Mouse (Mus musculus) forebrain, embryonic 13.5 days (tissue): ENCODE data around the gene Tmem186. TPM values are rescaled to one million over a fixed set of nuclear protein-coding genes. Genes with fewer than 3 reads are reported as not detected.
A peak's percentile ranks its signal among the peaks of the same experiment; 100 is the strongest.

Experiments used
- ATAC-seq: fragments of 200-750 bp; cut with Nextera tagmentation; 2 replicates; pipeline ENCODE4 v1.8.0; 2017
- H3K27ac ChIP-seq: fragments of 300-500 bp; sonication (generic); 2 replicates; pipeline ENCODE4 v1.5.1; 2015; ENCODE audit warnings: inconsistent platforms, mild to moderate bottlenecking, moderate library complexity
- H3K27me3 ChIP-seq: fragments of 300-500 bp; sonication (generic); 2 replicates; pipeline ENCODE4 v1.6.1; 2015; ENCODE audit warnings: mild to moderate bottlenecking, inconsistent platforms
- H3K36me3 ChIP-seq: fragments of 300-500 bp; sonication (generic); 2 replicates; pipeline ENCODE4 v1.6.1; 2015; ENCODE audit warnings: mild to moderate bottlenecking, inconsistent platforms; ENCODE audit not compliant: poor library complexity, severe bottlenecking
- H3K4me1 ChIP-seq: fragments of 300-500 bp; sonication (generic); 2 replicates; pipeline ENCODE4 v1.6.1; 2015; ENCODE audit warnings: inconsistent platforms
- H3K4me2 ChIP-seq: fragments of 300-500 bp; sonication (generic); 2 replicates; pipeline ENCODE4 v1.6.1; 2015; ENCODE audit warnings: inconsistent platforms, mild to moderate bottlenecking, moderate library complexity
- H3K4me3 ChIP-seq: fragments of 300-500 bp; sonication (generic); 2 replicates; pipeline ENCODE4 v1.5.1; 2015; ENCODE audit warnings: mild to moderate bottlenecking, inconsistent platforms
- H3K9ac ChIP-seq: fragments of 300-500 bp; sonication (generic); 2 replicates; pipeline ENCODE4 v1.6.1; 2015; ENCODE audit warnings: mild to moderate bottlenecking, inconsistent platforms
- H3K9me3 ChIP-seq: fragments of 300-500 bp; sonication (generic); replicated peaks from 2 replicates; pipeline ENCODE4 v1.6.1; 2016; ENCODE audit warnings: inconsistent platforms
- WGBS: fragments of 180-500 bp; shearing (Covaris S2); methylation state at CpG from one replicate; pipeline ENCODE4 v1.1.7; 2015; 5-methylcytosine and 5-hydroxymethylcytosine counted together
- polyA plus RNA-seq: library from polyadenylated mRNA; unstranded; fragments of >200 nt; fragmentation: Nextera tagmentation; extraction: Ambion mirVana; gene quantifications from 2 replicates; pipeline ENCODE4 v1.2.1, GENCODE M21; 2015

The Tmem186 gene
- polyA plus RNA-seq, 1 experiment from 2014 or later: 22.9 TPM

DNA sequence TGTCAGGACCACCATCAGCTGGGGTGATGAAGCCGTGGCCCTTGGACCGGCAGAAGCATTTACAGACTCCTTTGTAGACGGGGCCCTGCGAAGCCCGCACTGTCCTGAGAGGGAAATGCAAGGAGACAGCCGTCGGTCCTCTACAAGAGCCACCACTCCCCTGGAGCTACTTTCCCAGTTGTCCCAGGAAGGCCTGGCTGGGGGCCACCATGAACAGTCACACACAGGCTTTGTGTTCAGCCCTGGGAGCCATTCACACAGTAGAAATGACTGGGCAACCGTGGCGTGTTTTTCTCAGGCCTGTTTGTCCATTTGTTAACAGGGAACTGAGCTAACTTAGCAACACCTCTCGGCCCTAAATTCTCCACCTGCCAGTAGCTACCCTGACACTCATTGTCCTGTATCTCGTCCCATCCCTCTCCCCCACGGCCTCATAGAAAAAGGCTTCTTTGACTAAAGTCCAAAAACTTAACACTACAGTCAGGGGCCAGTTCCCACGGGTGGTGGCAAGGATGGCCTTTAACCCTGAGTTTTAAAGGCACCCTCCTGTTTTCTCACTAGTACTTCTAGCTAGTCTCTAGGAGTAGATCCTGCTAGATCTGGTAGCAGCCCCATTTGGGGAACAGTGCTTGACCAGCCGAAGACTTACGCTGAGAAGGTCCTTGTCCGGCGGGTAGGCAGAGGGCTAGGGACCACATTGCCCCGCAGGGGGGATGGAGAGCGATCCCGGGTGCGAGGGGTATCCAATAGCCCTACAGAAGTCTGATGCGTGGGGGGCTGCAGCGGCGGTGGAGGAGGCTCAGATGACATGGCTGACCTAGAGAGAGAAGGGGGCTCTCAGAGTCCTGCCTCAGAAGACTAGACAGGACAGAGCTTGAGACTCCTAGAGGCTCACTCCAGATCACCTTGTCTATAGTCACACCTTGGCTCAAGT lies 26.4 kb upstream of the Tmem186 start:
- ATAC-seq: no peak
- Histone ChIP-seq H3K27ac (no peak overlapping the region), H3K4me2 (no peak overlapping the region), H3K4me3 (no peak overlapping the region), H3K27me3 (no peaks in the 10 kb centered on the region), H3K9ac (no peak overlapping the region), H3K9me3 (no peaks in the 10 kb centered on the region), H3K36me3 (peaks cover 64% of the 10 kb centered on the region), H3K4me1 (peaks cover 27% of the 10 kb centered on the region)
- 84% methylated on average over 24 of the region's 24 CpGs for WGBS

DNA sequence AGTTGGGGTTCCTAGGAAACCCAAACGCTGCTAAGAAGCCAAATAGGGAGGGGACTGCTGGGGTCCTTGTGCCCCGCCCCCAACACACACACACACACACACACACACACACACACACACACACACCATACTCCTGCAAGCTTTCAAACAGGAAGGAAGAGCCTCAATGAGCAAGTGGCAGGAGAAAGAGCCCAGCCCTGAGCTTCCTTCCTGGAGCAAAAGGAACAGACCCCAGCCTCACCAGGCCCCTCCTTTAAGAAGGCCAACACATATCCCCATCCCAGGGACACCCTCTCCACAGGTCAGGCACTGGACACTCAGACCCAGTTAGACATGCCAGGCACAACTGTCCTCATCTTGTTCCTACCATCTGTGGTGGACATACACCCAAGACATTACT lies 25.5 kb upstream of the Tmem186 start:
- Histone ChIP-seq H3K4me2 (no peak overlapping the region), H3K27ac (no peak overlapping the region), H3K27me3 (no peaks in the 10 kb centered on the region), H3K9ac (no peak overlapping the region), H3K9me3 (no peaks in the 10 kb centered on the region), H3K4me3 (no peak overlapping the region), H3K36me3 (peaks cover 72% of the 10 kb centered on the region), H3K4me1 (peaks cover 19% of the 10 kb centered on the region)
- WGBS: 85% methylated on average over 2 of the region's 2 CpGs
- no peak for ATAC-seq

DNA sequence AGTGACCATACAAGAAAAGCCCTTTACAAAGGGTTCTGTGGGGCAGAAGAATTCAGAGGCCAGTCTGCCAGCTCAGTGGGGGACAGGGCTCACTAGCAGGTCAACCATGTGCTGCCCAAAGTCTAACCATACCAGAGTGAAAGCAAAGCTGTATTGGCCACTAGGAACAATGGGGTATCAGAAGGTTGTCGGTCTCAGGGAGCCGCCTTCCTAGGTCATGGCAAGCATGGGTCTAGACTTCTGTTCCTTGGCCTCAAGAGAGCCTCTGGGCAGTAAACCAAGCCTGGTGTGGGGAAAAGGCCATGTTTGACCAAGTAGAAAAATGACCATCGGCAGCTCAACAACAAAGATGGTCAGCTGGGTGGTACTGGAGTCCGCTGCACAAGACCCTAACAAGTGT lies 21.3 kb upstream of the Tmem186 start:
- Histone ChIP-seq H3K36me3 (peaks cover 86% of the 10 kb centered on the region), H3K9me3 (no peaks in the 10 kb centered on the region), H3K27me3 (no peaks in the 10 kb centered on the region), H3K9ac (no peak overlapping the region), H3K4me2 (no peak overlapping the region), H3K4me3 (no peak overlapping the region), H3K4me1 (no peaks in the 10 kb centered on the region), H3K27ac (no peak overlapping the region)
- WGBS: 78% methylated on average over 4 of the region's 4 CpGs
- ATAC-seq: no peak

DNA sequence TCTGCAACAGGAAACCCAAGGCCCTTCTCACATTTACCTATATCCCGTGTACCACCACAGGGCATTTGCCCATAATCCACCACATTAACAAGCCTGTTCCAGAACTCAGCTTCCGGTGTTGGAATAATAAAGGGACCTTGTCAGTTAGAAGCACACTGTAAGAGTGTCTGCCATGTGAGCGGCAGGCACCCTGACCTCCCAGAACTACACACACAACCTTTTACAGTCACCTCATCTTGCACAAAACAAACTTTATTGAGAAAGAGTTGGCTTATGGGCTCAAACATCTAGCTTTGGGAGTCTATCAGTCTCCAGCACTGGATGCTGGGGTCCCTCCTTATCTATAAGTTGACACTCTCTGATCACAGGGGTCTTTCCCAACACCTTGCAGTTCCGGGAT lies 20.8 kb upstream of the Tmem186 start:
- Histone ChIP-seq H3K9me3 (no peaks in the 10 kb centered on the region), H3K27ac (no peak overlapping the region), H3K27me3 (no peaks in the 10 kb centered on the region), H3K4me3 (no peak overlapping the region), H3K4me1 (no peaks in the 10 kb centered on the region), H3K4me2 (no peak overlapping the region), H3K36me3 (peaks cover 86% of the 10 kb centered on the region), H3K9ac (no peak overlapping the region)
- ATAC-seq: no peak
- 80% methylated on average over 4 of the region's 4 CpGs for WGBS

DNA sequence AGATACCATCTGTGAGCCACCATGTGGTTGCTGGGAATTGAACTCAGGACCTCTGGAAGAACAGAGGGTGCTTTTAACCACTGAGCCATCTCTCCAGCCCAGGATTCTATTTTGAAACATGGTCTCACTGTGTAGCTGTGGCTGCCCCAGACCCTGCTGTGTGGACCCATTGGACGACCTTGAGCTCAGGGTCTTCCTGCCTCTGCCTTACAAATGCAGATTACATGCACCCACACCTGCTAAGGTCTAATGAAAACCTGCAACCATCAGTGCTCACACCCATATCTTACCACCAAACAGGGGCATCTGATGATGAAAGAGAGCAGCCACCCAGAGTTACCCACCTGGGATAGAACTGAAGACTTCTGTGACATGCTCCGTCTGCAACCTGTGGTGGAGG lies 18.7 kb upstream of the Tmem186 start:
- no peaks in the 10 kb centered on the region for H3K27me3 ChIP-seq
- no peak overlapping the region for H3K9ac ChIP-seq
- H3K4me2 ChIP-seq: no peak overlapping the region
- WGBS: 89% methylated on average over 2 of the region's 2 CpGs
- H3K4me3 ChIP-seq: no peak overlapping the region
- H3K36me3 ChIP-seq: peaks cover 84% of the 10 kb centered on the region
- ATAC-seq: no peak
- H3K27ac ChIP-seq: no peak overlapping the region
- no peaks in the 10 kb centered on the region for H3K4me1 ChIP-seq
- H3K9me3 ChIP-seq: no peaks in the 10 kb centered on the region

DNA sequence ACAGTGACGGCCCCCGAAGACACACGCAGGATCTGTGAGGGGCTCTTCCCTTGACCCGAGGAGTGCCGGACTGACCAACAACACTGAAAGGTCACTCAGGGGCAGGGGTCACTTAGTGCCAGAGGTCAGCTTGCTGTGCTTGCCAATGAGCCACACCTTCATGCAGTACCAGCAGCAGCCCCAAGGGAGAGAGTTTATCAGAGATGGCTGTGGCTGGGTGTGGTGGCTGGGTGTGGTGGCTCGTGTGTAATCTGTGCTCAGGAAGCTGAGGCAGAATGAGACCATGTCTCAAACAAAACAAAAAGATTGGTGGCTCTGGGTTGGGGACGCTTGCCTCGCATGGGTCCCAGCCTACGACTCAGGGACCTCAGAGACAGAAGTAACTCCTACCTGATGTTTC lies 18.1 kb upstream of the Tmem186 start:
- H3K4me1 ChIP-seq: no peaks in the 10 kb centered on the region
- no peak for ATAC-seq
- no peak overlapping the region for H3K27ac ChIP-seq
- H3K4me3 ChIP-seq: no peak overlapping the region
- WGBS: 93% methylated on average over 9 of the region's 9 CpGs
- H3K36me3 ChIP-seq: peaks cover 85% of the 10 kb centered on the region
- no peak overlapping the region for H3K9ac ChIP-seq
- no peaks in the 10 kb centered on the region for H3K27me3 ChIP-seq
- H3K9me3 ChIP-seq: no peaks in the 10 kb centered on the region
- H3K4me2 ChIP-seq: no peak overlapping the region

DNA sequence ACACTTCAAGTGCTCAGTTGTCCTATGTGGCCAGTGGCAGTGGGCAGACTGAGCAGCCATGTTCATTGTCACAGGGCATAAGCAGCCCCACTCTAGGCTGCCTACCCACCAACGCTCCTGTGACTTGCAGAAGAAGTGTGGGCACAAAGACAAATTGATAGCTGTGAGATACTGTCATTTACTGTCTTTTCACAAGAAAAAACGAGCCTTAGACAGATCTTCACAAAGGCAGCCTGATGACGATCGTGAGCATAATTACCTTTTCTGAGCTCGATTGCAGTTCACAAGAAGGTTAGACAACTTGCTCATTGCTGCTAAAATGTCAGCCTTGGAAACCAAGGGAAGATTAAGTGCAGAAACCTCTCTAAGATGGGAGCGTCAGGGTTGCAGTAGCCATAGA lies 17.6 kb upstream of the Tmem186 start:
- WGBS: 89% methylated on average over 6 of the region's 6 CpGs
- no peak overlapping the region for H3K27ac ChIP-seq
- no peak overlapping the region for H3K4me2 ChIP-seq
- H3K4me1 ChIP-seq: no peaks in the 10 kb centered on the region
- H3K36me3 ChIP-seq: peaks cover 84% of the 10 kb centered on the region
- no peak overlapping the region for H3K4me3 ChIP-seq
- H3K9ac ChIP-seq: no peak overlapping the region
- no peaks in the 10 kb centered on the region for H3K27me3 ChIP-seq
- ATAC-seq: no peak
- no peaks in the 10 kb centered on the region for H3K9me3 ChIP-seq

DNA sequence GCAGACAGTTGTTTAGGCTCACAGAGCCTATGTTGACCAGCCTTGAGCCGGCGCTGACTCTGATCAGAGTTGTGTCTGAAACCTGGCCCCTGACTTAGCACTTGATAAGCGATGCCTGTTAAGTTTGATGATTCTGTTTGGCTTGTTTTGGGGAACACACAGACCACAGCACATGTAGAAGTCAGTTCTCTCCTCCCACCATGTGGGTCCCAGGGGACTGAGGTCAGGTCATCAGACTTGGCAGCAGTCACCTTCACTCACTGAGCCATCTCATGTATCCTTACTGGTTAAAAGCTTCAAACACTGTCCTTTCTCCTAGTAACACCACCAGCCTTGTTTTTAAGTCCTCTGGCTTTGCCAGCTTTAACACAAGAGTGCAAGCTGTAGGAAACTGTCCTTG lies 12.5 kb upstream of the Tmem186 start:
- Histone ChIP-seq H3K36me3 (peaks cover 84% of the 10 kb centered on the region), H3K27ac (no peak overlapping the region), H3K4me3 (no peak overlapping the region), H3K4me1 (no peaks in the 10 kb centered on the region), H3K27me3 (no peaks in the 10 kb centered on the region), H3K9me3 (no peaks in the 10 kb centered on the region), H3K4me2 (no peak overlapping the region), H3K9ac (no peak overlapping the region)
- no peak for ATAC-seq
- WGBS: 100% methylated on average over 3 of the region's 3 CpGs

DNA sequence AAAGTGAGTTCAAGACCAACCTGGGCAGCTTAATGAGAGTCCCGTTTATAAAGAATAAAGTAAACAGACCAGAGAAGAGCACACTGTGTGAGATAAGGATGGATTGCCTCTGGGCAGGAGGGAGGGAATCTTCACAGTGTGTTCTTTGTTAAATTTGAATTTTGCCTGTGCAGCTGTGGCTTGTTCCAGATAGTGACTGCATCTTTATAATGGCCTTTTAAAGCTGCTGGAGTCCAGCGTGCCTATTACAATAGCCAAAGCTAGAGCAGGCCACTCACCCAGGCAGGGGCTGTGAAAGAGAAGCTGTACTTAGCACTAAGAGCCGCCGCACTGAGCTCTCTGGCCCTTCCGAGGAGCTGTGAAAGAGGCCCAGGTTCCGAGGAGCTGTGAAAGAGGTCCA lies 8.0 kb upstream of the Tmem186 start:
- Histone ChIP-seq H3K27ac (no peak overlapping the region), H3K4me1 (no peaks in the 10 kb centered on the region), H3K9ac (no peak overlapping the region), H3K36me3 (peaks cover 82% of the 10 kb centered on the region), H3K27me3 (no peaks in the 10 kb centered on the region), H3K4me3 (no peak overlapping the region), H3K9me3 (no peaks in the 10 kb centered on the region), H3K4me2 (no peak overlapping the region)
- 84% methylated on average over 6 of the region's 6 CpGs for WGBS
- no peak for ATAC-seq

DNA sequence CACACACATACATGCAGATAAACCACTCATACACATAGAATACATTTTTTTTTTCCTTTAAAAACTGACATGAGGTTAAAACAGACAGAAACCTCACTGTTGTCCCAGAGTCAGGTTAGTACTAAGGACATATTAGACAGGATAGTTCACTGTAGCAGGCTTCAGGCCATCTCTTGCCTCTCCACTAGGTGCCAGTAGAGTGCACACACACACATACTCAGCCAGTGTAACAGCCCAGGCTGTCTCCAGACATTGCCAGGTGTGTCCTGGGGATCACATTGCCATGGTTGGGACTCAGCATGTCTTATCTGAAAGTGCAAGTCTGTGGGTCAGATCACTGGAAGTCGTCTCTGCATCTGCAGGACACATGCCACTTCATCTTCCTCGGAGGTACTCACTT lies 6.3 kb upstream of the Tmem186 start:
- WGBS: 73% methylated on average over 2 of the region's 2 CpGs
- Histone ChIP-seq H3K4me1 (peaks cover 5% of the 10 kb centered on the region), H3K27me3 (no peaks in the 10 kb centered on the region), H3K4me2 (no peak overlapping the region), H3K27ac (no peak overlapping the region), H3K9me3 (no peaks in the 10 kb centered on the region), H3K36me3 (peaks cover 66% of the 10 kb centered on the region), H3K9ac (no peak overlapping the region), H3K4me3 (no peak overlapping the region)
- peak; percentile 79 for ATAC-seq

DNA sequence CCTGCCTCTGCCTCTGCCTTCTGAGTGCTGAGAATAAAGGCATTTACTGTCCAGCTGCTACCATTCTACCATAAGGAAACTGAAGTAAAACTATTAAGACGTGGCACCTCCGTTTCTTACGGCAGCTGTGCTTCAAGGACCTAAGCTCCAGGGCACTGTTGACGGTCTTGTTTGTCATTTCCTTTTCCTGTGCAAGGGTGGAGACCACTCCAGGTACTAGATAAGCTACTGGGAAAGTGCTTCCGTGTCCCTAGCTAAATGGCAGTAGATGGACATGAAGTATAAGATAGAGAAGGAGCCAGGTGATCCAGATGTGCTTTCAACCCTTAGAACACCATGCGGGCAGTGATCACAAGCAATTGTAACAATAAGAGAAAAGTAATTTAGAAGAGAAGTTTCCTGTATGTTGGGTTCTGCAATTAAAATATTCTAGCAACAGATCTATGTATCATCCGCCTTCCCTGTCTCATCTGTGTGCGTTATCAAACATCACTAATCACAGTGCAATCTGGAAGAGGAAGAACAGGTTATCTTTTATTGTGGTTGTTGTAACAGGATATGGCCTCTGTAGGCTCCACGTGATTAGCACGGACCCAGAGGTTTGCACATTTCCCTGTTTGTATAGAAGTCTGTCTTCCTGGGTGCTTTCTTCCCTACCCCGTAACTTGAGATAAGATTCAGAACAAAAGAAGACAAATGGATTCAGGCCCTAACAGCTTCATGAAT lies 2.1 kb upstream of the Tmem186 start:
- peaks cover 38% of the 10 kb centered on the region for H3K36me3 ChIP-seq
- ATAC-seq: no peak
- WGBS: 94% methylated on average over 11 of the region's 11 CpGs

DNA sequence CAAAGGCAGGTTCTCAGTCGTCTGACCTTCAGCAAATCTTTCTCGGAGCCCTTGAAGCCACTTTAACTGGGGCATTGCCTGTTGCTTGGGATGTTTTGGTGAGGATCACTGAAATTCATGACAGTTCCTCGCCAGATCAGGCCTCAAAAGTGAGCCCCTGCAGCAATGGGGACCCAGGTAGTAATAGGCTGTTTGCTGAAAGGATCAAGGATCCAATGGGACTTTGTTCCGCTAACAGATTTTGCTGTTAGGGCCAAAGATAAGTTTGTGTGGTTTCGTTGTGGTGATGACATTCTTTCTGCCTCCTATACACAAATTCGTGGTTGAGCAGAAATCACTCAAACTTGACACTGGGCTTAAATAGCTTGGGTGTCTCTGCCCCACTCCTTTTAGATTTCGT lies 619 bp upstream of the Tmem186 start:
- Histone ChIP-seq H3K9ac (peak overlapping the region; percentile 84), H3K9me3 (no peaks in the 10 kb centered on the region), H3K36me3 (peaks cover 31% of the 10 kb centered on the region), H3K27ac (no peak overlapping the region; the same call in 1 of the 2 replicates), H3K4me1 (peaks cover 28% of the 10 kb centered on the region), H3K27me3 (no peaks in the 10 kb centered on the region), H3K4me2 (peak overlapping the region; percentile 94), H3K4me3 (peak overlapping the region; percentile 62)
- 47% methylated on average over 7 of the region's 7 CpGs for WGBS
- no peak for ATAC-seq

More for the DNA sequence above, 2.1 kb upstream of the Tmem186 start:
- peaks cover 28% of the 10 kb centered on the region for H3K4me1 ChIP-seq
- H3K9ac ChIP-seq: no peak overlapping the region
- no peaks in the 10 kb centered on the region for H3K9me3 ChIP-seq
- H3K4me3 ChIP-seq: no peak overlapping the region
- H3K27ac ChIP-seq: no peak overlapping the region
- no peaks in the 10 kb centered on the region for H3K27me3 ChIP-seq
- H3K4me2 ChIP-seq: no peak overlapping the region
